Mouse (Mus musculus) embryo, embryonic 10 days (tissue): ENCODE data around the gene Vil1.
A peak's percentile ranks its signal among the peaks of the same experiment; 100 is the strongest.

Experiments
- DNase-seq: peaks from one replicate; pipeline ENCODE4 v3.0.0-alpha.2; 2015; ENCODE audit warnings: low spot score

Gene Vil1

DNA sequence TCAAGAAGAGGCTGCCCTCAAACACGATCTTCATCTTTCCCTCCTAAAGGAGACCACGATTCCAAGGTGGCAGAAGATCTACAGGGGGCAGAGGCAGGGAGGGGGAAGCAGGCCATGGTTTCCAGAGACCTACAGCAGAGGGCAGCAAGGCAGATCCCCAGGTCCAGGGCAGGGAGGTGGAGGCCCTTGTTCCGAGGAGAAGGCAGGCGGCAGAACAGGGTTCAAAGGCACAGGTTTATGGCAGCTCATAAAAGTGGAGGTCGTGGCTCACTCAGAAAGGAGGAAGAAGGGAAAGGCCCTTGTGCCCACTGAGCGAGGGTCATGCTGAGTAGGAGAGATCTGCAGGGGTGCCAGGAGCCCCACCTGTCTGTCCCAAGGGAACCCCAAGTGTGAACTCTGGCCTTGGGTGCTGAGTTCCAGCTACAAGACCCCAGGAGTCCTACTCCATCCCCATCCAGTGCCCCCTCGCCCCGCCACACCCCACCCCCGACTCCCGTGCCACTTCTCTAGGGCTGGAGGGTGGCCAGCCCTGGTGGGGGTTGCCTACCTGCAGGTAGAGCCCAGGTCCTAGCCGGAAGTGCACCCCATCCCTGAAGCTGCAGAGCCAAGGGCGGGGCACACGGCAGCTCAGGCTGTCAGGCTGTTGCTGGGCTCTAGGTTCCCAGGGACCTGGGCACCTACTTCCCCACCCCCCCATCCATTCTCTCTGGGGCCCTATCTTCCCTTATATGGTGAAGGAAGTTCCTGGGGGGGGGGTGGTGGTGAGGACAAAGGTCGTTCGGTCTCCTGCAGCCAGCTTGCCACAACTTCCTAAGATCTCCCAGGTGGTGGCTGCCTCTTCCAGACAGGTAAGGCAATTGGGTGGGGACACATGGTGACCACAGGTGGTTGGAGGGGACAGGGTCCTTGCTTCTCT, at the start of gene Vil1:
Gene Vil1 (plus strand): TSS at position 788 of the 916 bp plus-strand sequence.
- DNase-seq: no peak

DNA sequence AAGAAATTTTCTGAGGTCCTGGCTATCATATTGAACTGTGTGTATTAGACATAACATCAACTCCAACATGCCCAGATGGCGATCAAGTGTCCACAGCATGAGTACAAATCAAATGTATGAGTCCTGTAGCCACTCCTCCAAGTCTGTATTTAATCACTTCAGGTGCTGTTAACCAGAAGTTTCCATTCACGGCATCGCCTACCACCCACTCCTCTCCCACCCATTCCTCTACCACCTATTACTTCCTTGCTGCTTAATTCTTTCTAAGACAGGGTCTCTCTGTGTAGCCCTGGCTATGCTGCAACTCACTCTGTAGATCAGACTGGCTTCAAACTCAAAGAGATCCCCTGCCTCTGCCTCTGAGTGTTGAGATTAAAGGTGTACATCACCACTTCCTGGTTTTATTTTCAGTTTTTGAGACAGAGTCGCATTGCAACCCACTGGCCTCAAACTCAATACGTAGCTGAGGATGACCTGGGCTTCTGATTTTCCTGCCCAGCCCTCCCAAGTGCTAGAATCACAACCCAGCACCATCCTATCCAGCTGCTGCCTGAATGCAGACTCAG, 49.1 kb upstream of the Vil1 start:
- no peak for DNase-seq

DNA sequence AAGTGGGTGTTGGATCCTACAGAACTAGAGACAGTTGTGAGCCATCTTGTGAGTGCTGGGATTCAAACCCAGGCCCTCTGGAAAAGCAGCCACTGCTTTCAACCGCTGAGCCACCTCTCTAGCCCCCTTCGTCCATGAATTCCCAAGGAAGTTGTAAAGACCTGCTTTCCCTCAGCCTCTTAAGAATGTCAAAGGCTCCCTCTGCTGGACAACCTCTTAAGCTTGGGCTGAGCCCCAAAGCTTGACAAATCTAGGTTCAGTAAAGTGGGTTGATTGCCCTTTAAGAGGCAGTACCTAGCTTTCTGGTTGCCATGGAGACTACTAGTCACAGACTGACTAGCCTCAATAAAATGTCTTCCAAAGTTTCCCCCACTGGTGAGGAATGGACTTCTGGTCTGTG, 47.4 kb upstream of the Vil1 start, which contains the start of gene Catip:
Gene Catip (plus strand): TSS at position 297 of the 400 bp plus-strand sequence.
- peak; percentile 93 for DNase-seq

DNA sequence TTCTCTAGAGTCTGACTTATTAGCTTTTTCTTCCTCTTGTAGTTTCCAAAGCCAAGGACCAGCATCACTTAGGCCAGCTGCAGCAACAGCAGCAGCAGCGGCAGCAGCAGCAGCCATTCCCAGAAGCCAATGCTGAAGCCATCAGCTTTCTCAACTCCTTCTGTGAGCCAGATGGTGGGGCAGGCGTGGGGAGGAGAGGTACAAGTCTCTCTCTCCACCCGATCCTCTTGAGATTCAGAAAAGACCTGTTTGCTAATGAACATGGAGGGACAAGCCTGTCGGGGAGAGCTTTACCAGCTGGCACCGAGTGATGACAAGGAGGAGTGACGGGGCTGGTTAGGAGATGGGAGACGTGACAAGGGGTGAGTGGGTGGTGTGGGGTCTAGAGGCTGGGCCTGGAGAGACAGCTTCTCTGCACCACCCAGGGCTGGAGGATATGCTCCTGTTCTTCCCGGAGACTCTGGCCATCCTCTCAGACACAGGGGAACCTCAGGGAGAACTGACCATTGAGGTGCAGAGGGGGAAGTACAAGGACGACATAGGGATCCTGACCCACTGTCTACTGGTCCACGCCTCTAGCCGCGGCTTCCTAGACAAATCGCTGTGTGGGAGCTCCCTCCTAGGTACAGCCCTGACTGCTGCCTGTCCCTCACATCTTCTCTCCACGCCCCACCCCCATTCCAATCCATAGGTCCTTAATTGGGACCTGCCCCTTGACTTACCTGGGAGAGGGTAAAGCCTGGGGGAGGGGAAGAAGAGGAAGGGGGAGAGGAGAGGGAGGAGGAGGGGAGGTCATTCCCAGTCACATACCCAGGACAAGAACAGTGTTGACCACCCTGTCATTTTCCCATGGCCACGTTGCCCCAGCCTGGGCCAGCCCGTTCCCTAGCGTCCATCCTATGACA, 46.6 kb upstream of the Vil1 start:
- no peak for DNase-seq

DNA sequence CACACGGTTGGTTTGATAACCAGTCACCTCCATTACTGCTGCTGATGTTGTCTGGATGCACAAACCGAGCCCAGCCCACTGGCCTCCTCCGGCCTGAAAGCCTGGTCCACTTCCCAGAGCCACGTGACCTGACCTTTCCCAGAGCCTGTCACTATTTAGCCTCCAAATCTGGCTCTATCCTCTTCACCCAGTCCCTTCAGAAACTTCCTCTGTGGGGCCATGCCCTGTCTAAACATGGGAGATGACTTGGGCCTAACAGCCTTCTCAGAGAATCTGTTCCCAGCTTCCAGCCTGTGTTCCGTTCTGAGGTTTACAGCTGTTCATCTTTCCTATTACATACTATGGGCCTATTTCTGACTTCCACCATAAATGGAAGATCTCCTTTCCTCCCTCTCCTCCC, 45.7 kb upstream of the Vil1 start:
- DNase-seq: no peak

DNA sequence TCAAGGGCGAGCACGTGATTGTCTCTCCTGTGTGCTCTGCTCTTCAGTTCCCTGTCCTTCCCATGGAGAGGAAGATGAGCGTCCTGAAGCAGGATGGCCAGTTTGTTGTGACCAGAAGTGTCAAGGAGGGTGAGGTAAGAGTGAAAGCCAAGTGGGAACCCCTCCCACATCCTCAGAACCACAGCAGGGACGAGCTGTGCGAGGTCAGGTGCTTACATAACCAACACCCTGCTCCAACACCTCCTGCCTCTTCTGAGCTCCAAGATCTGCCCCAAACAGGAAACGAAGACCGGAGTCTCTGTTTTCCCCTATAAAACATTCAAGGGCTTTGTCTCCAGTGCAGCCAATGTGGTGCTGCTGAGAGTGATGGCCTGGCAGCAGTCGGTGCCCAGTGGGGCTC, 44.9 kb upstream of the Vil1 start:
- no peak for DNase-seq

DNA sequence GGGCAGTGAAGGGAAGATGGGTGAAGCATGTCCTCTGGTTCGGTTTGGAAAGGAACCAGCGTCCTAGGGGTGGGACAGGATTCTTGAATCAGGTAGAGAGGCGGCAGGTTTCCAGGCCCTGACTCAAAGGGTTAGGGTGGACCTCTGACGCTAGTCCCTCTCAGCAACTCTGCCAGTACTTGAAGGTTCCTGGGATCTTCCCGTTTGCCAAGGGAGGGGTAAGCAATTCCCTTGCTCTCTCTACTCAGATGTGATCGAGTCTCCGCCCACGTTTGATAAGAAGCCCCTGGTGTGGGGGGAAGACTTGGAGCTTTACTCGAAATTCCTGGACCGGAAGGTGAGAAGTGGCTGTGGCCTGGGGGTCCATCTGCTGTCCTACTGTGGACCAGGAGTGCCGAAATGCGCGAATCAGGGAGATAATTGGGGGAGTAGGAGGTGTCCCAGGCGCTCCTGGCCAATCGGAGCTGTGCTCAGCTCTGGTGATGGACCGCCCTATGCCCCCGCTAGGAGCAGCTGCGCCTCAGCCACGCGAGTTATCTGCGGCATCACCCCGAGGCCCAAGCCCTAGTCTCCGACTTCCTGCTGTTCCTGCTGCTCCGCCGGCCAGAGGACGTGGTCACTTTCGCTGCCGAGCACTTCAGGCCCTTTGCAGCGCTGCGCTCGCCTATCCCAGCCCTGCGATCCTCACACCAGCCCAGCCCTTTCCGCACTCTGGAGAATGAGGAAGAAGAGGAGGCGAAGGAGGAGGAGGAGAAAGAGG, 41.1 kb upstream of the Vil1 start:
- DNase-seq: peak; percentile 74

DNA sequence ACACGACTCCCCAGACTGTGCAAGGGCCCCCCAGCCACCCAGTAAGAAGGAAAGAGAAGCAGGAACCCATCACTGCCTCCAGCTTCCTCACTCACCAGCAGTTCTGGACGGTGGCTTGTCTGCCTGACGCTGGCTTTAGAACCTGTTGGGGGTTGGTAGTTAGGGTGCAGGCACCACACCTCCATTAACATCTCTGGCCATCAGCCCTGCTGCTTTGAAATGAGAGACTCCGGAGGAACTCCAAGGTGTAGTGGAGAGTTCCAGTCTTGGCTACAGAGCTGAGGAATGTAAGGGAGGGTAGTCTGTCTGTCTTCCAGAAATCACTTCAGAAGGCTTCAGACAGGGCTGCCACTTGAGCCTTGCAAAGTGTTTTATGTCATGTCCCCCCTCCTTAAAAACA, 39.1 kb upstream of the Vil1 start:
- DNase-seq: no peak

DNA sequence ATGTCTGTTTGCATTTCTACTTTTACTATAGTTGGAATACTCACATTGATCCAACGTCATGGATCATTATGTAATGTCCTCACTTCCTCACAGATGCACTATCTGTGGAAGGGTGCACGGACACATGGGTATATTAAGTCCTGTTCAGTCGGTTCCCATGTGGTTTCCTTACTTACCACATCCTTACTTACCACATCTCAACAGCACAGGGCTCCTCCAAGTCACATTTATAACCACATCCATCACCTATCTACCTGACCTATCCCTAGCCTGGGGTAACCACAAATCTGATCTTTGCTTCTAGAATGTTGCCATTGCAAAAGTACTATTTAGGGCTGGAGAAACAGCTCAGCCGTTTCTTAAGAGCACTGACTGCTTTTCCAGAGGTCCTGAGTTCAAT, 35.8 kb upstream of the Vil1 start:
- no peak for DNase-seq

DNA sequence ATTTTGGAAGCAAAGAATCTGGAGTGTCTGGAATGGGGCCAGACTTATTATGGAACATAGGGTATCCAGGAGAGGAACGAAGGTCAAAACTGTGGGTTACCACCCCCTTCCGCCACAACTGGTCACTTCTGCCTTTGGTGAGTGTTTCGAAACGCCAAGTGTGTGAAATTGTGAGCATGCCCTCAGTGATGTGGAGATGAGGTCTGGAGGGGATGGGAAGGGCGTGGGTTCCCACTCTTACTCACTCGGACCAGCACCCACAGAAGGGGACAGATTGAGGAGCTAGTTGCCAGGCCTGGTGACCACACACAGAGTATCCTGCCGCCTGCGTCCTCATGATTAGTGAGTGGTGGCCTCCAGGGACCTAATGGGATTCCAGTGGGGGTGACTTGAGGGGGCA, 34.2 kb upstream of the Vil1 start, which contains the start of gene Slc11a1:
Gene Slc11a1 (plus strand): TSS at position 216 of the 400 bp plus-strand sequence.
- DNase-seq: no peak

DNA sequence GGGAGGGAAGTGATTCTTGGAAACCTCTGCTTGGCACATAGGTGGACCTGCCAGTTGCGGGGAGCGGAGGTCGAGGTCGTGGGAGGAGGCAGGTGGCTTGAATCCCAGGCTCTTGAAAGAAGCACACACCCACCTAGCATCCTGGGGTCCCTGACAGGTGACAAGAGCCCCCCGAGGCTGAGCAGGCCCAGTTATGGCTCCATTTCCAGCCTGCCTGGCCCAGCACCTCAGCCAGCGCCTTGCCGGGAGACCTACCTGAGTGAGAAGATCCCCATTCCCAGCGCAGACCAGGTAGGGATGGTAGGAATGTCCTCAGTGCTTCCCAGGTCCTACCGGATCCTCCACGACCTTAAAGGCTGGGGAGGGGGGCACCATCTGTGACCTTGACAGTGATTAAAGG, 33.6 kb upstream of the Vil1 start:
- no peak for DNase-seq

DNA sequence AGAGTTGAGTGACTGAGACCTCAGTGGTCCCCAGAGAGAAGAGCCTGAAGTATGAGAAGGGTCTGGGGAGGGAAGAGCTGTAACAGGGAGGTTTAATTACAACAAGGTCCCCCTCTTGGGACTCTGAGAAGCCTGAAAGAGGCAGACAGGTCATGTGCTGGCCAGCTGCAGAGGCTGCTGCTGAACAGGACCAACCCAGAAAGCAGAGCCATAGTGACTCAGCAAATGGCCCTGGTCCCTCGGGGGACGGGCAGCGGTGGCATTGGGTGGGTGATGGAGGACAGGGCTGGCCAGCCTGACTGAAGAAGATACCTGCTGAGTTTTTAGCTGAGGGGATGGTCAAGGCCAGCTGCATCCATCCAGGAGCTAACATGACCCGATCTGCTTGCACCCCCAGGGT, 32.8 kb upstream of the Vil1 start:
- DNase-seq: no peak

DNA sequence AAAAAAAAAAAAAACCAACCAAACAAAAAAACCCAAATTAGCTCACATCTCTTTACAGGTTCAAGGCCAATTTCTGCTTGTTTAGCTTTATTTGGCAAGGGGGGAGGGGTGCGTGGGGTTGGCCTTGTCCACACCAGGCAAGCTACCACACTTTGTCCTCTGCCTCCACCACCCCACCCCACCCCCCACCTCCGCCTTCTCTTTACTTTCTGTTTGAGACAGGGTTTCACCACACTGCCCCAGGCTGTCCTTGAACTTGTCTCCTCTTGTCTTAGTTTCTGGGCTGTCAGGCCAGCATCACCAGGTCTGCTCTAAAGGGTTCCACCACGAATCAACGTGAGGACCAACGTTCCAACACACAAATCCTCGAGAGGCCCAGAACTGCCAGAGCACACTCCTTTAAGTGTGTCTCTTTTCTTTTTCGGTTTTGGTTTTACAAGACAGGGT, 30.1 kb upstream of the Vil1 start:
- no peak for DNase-seq

DNA sequence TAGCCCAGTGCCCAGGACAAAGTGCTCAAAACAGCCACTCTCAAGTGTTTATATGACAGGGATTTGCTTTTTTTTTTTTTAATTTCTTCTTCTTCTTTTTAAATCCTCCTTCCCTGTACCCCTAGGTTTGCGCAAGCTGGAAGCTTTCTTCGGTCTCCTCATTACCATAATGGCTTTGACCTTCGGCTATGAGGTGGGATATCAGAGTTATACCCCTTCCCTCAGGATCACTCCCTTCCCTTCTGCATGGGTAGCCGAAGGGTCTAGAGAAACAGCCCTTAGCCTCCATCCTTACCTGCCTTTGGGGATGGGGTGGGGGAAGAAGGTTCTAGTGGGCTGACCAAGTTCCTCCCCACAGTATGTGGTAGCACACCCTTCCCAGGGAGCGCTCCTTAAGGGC, 28.7 kb upstream of the Vil1 start:
- DNase-seq: no peak

DNA sequence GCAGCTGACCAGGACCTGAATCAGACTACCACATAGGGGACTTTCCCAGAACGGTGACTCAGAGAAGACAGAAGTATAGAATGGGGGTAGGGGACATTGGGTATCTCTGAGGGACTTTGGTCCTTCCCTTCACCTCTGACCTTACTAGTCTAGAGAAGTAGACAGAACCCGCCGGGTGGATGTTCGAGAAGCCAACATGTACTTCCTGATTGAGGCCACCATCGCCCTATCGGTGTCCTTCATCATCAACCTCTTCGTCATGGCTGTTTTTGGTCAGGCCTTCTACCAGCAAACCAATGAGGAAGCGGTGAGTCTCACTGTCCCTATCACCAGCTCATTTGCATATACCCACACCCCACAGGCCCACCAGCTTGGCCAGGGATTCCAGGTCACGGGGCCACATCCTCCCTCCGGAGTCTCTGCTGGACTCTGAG, 27.6 kb upstream of the Vil1 start:
- DNase-seq: no peak

DNA sequence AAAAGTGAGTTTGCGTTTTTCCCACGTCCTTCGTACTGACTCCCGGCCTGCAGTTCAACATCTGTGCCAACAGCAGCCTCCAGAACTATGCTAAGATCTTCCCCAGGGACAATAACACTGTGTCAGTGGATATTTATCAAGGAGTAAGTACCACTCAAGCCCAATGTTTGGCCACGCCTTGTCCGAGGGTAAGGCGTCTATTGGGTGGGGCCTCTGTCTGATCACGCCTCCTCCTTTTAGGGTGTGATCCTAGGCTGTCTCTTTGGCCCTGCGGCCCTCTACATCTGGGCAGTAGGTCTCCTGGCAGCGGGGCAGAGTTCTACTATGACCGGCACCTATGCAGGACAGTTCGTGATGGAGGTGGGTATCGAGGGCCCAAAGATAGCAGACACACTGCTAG, 25.8 kb upstream of the Vil1 start:
- no peak for DNase-seq

DNA sequence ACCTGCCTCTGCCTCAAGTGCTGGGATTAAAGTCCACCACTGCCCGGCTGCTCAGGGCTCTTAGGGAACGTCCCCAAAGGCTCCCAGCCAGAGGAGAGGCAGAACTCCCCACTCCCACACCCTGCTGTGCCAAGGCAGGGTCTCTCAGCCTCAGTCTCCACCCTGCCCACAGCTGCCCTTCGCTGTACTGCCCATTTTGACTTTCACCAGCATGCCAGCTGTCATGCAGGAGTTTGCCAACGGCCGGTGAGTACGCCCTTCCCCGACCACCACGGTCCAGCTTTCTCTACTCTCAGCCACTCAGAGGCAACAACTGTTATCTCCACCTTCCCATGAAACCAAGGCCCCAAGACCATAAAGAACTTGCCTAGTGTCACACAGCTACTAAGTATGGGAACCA, 24.7 kb upstream of the Vil1 start:
- no peak for DNase-seq

DNA sequence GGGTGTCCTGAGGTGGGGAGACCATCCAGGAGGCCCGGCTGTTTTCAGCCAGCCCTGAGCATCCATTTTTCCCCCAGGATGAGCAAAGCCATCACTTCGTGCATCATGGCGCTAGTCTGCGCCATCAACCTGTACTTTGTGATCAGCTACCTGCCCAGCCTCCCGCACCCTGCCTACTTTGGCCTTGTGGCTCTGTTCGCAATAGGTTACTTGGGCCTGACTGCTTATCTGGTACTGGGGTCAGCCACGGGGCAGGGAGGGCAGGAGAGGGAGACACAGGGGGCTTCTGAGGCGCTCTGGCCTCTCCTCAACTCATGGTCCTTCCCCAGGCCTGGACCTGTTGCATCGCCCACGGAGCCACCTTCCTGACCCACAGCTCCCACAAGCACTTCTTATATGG, 24.1 kb upstream of the Vil1 start:
- no peak for DNase-seq

DNA sequence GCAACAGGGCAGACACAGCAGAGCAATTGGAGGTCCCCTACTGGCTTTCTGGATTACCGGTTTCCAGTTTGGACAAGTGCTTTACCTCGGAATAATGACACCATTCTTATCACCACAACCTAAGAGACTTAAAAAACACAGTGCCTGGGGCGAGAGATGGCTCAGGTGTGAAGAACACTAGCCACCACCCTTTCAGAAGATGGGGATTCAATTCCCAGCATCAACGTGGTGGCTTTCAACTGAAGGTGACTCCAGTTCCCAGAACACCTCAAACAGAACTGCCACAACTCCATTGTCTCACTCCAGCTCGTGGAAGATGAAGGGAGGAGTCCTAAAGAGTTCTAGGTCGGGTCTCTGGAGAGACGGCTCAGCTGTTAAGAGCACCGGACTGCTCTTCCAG, 23.6 kb upstream of the Vil1 start:
- no peak for DNase-seq

DNA sequence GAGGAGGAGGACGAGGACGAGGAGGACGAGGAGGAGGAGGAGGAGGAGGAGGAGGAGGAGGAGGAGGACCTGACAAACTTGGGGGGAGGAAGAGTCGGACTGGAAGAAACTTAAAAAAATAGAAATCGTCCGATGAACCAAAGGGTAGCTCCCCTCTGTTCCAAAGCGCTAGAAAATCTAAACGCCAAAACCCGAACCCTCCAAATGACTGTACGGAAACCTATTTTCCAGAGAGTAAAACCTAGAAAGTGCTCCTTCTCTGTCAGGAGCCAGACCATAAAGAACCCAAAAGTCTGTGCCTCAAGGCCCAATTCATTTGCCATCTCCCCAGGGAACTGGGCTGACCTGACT, 22.8 kb upstream of the Vil1 start:
- DNase-seq: no peak

DNA sequence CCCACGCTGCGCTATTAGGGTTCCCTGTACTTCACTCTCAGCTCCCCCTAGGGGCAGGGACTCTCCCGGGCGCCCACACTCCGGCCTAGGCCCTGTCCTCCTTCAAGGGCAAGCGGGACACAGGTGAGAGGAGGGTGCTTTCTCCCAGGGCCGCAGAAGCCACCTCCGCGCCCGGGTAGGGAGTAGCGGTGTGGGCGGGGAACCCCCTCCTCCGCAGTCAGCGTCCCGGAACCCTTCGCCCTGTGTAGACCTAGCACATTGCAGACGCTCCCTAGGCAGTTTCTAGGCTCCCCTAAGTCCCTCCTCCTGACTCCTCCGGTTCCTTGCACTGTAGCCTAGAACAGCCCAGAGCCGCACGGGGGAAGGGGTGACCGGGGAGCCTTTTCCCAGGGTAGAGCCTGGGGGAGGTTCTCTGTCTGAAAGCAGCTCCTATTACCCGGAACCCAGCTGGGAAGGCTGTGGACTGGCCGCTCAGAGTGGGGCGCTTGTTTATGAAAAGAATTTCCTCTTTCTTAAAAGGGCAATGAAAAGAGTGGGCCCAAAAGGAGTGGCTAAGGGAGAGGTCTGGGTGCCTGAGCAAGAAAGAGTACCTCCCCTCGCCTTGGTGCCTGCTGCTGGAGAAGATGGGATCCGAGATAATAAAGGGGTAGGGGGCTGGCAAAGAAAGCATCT, 22.3 kb upstream of the Vil1 start:
- DNase-seq: peak; percentile 96
